Mouse (Mus musculus) T-helper 2 cell (primary cell): ENCODE data around the gene Ext2.

ENCODE experiments used
- in situ Hi-C: fragments of 300-600 bp; cut with MboI, MseI; formaldehyde crosslinking; loops from one replicate; pipeline ENCODE4 v1.15.1; 2025; ENCODE audit warnings: high pct_unique_total_duplicates

The Ext2 gene

GRCm38 (mm10) chr2:93741700-93742099 lies 80.7 kb downstream of the Ext2 start:
- in situ Hi-C loops = no loop called here

GRCm38 (mm10) chr2:93739044-93739569 lies 83.3 kb downstream of the Ext2 start:
- in situ Hi-C loops = no loop called here

GRCm38 (mm10) chr2:93737146-93737545 lies 85.2 kb downstream of the Ext2 start:
- in situ Hi-C loops = no loop called here

GRCm38 (mm10) chr2:93732658-93733057 lies 89.7 kb downstream of the Ext2 start:
- in situ Hi-C loops = no loop called here

- in situ Hi-C loops = no loop called here
Measured at GRCm38 (mm10) chr2:93729585-93729984, 92.8 kb downstream of the Ext2 start.

GRCm38 (mm10) chr2:93723138-93723744 lies 99.1 kb downstream of the Ext2 start:
- in situ Hi-C loops = no loop called here

- in situ Hi-C loops = no loop called here
Measured at GRCm38 (mm10) chr2:93720956-93721355, 101.4 kb downstream of the Ext2 start.

- in situ Hi-C loops = no loop called here
Measured at GRCm38 (mm10) chr2:93719792-93720675, 102.3 kb downstream of the Ext2 start.

- in situ Hi-C loops = no loop called here
Measured at GRCm38 (mm10) chr2:93713267-93713666, 109.1 kb downstream of the Ext2 start.

- in situ Hi-C loops = no loop called here
Measured at GRCm38 (mm10) chr2:93711460-93711859, 110.9 kb downstream of the Ext2 start.

GRCm38 (mm10) chr2:93709696-93710095 lies 112.7 kb downstream of the Ext2 start:
- in situ Hi-C loops = no loop called here

- in situ Hi-C loops = no loop called here
Measured at GRCm38 (mm10) chr2:93709241-93709640, 113.1 kb downstream of the Ext2 start.

GRCm38 (mm10) chr2:93706825-93707224 lies 115.5 kb downstream of the Ext2 start:
- in situ Hi-C loops = no loop called here

GRCm38 (mm10) chr2:93706407-93706806 lies 116.0 kb downstream of the Ext2 start:
- in situ Hi-C loops = no loop called here

GRCm38 (mm10) chr2:93704195-93704594 lies 118.2 kb downstream of the Ext2 start:
- in situ Hi-C loops = no loop called here

GRCm38 (mm10) chr2:93702936-93703926 lies 119.1 kb downstream of the Ext2 start:
- in situ Hi-C loops = no loop called here

- in situ Hi-C loops = no loop called here
Measured at GRCm38 (mm10) chr2:93699346-93699745, 123.0 kb downstream of the Ext2 start.

GRCm38 (mm10) chr2:93696181-93696641 lies 126.2 kb downstream of the Ext2 start:
- in situ Hi-C loops = no loop called here

GRCm38 (mm10) chr2:93693101-93693500 lies 129.3 kb downstream of the Ext2 start:
- in situ Hi-C loops = no loop called here

GRCm38 (mm10) chr2:93690064-93690930 lies 132.1 kb downstream of the Ext2 start:
- in situ Hi-C loops = no loop called here
